Mouse (Mus musculus) kidney, embryonic 16.5 days (tissue): ENCODE measurements around the gene Rnf40. TPM values are rescaled to one million over a fixed set of nuclear protein-coding genes. Genes with fewer than 3 reads are reported as not detected.
A peak's percentile ranks its signal among the peaks of the same experiment; 100 is the strongest.

Source experiments
- ATAC-seq: fragments of 200-750 bp; cut with Nextera tagmentation; 2 replicates; pipeline ENCODE4 v1.8.0; 2017; ENCODE audit warnings: moderate TSS enrichment; ENCODE audit not compliant: low FRiP score, low TSS enrichment
- H3K27ac ChIP-seq: fragments of 300-500 bp; sonication (generic); 2 replicates; pipeline ENCODE4 v1.5.1; 2014; ENCODE audit warnings: low read length
- H3K27me3 ChIP-seq: fragments of 300-500 bp; sonication (generic); 2 replicates; pipeline ENCODE4 v1.6.1; 2014; ENCODE audit warnings: low read length, control low read depth, mixed read lengths; ENCODE audit not compliant: insufficient read depth
- H3K36me3 ChIP-seq: fragments of 300-500 bp; sonication (generic); 2 replicates; pipeline ENCODE4 v1.6.1; 2014; ENCODE audit warnings: low read length, control low read depth, mixed read lengths; ENCODE audit not compliant: insufficient read depth
- H3K4me1 ChIP-seq: fragments of 300-500 bp; sonication (generic); 2 replicates; pipeline ENCODE4 v1.6.1; 2014; ENCODE audit warnings: low read length, control low read depth, mixed read lengths; ENCODE audit not compliant: insufficient read depth
- H3K4me2 ChIP-seq: fragments of 300-500 bp; sonication (generic); replicated peaks from 2 replicates; pipeline ENCODE4 v1.6.1; 2014; ENCODE audit warnings: low read depth, low read length
- H3K4me3 ChIP-seq: fragments of 300-500 bp; sonication (generic); 2 replicates; pipeline ENCODE4 v1.5.1; 2014; ENCODE audit warnings: mild to moderate bottlenecking, low read length
- H3K9ac ChIP-seq: fragments of 300-500 bp; sonication (generic); replicated peaks from 2 replicates; pipeline ENCODE4 v1.6.1; 2014; ENCODE audit warnings: low read length
- H3K9me3 ChIP-seq: fragments of 300-500 bp; sonication (generic); 2 replicates; pipeline ENCODE4 v1.6.1; 2016; ENCODE audit warnings: low read length, control low read depth
- WGBS: fragments of 180-500 bp; shearing (Covaris S2); extraction: QIAGEN DNeasy Blood & Tissue Kit; methylation state at CpG from one replicate; pipeline ENCODE4 v1.1.7; 2014; 5-methylcytosine and 5-hydroxymethylcytosine counted together
- polyA plus RNA-seq: library from polyadenylated mRNA; unstranded; fragments of >200 nt; fragmentation: Nextera tagmentation; extraction: Ambion mirVana; gene quantifications from 2 replicates; pipeline ENCODE4 v1.2.1, GENCODE M21; 2015

Gene Rnf40
- polyA plus RNA-seq, 1 experiment from 2014 or later, result 50.6 TPM

- Histone ChIP-seq H3K4me2 (peak overlapping the region; percentile 79), H3K4me1 (peaks cover 17% of the 10 kb centered on the region), H3K36me3 (peaks cover 15% of the 10 kb centered on the region), H3K27ac (no peak overlapping the region; the same call in 1 of the 2 replicates), H3K4me3 (peak overlapping the region; percentile 79), H3K9me3 (no peaks in the 10 kb centered on the region), H3K27me3 (no peaks in the 10 kb centered on the region), H3K9ac (peak overlapping the region; percentile 91)
- 18% methylated on average over 7 of the region's 7 CpGs for WGBS
- ATAC-seq, result no peak
Measured at GRCm38 (mm10) chr7:127574115-127574514, 14.5 kb upstream of the Rnf40 start.

- no peak overlapping the region for H3K9ac ChIP-seq
- H3K4me2 ChIP-seq, result no peak overlapping the region
- WGBS, result 87% methylated on average over 6 of the region's 6 CpGs
- no peak overlapping the region for H3K27ac ChIP-seq
- no peaks in the 10 kb centered on the region for H3K9me3 ChIP-seq
- H3K4me1 ChIP-seq, result peaks cover 9% of the 10 kb centered on the region
- H3K4me3 ChIP-seq, result no peak overlapping the region
- peaks cover 46% of the 10 kb centered on the region for H3K36me3 ChIP-seq
- no peak for ATAC-seq
- H3K27me3 ChIP-seq, result no peaks in the 10 kb centered on the region
Measured at GRCm38 (mm10) chr7:127583260-127583659, 5.3 kb upstream of the Rnf40 start.

- ATAC-seq, result no peak
- no peak overlapping the region for H3K4me3 ChIP-seq
- peaks cover 17% of the 10 kb centered on the region for H3K4me1 ChIP-seq
- no peak overlapping the region for H3K4me2 ChIP-seq
- no peaks in the 10 kb centered on the region for H3K9me3 ChIP-seq
- 83% methylated on average over 7 of the region's 7 CpGs for WGBS
- no peak overlapping the region for H3K9ac ChIP-seq
- H3K27me3 ChIP-seq, result no peaks in the 10 kb centered on the region
- no peak overlapping the region for H3K27ac ChIP-seq
- H3K36me3 ChIP-seq, result peaks cover 36% of the 10 kb centered on the region
Measured at GRCm38 (mm10) chr7:127585031-127585430, 3.5 kb upstream of the Rnf40 start.

- ATAC-seq, result no peak
Measured at GRCm38 (mm10) chr7:127586149-127586548, 2.4 kb upstream of the Rnf40 start.

GRCm38 (mm10) chr7:127587196-127587595, 1.4 kb upstream of the Rnf40 start:
- Histone ChIP-seq H3K27ac (no peak overlapping the region), H3K36me3 (peaks cover 43% of the 10 kb centered on the region), H3K4me3 (peak overlapping the region; percentile 82), H3K9me3 (no peaks in the 10 kb centered on the region), H3K4me2 (peak overlapping the region; percentile 75), H3K27me3 (no peaks in the 10 kb centered on the region), H3K9ac (peak overlapping the region; percentile 57), H3K4me1 (peaks cover 17% of the 10 kb centered on the region)
- no peak for ATAC-seq
- WGBS, result 56% methylated on average over 5 of the region's 5 CpGs

More at GRCm38 (mm10) chr7:127586149-127586548, 2.4 kb upstream of the Rnf40 start:
- Histone ChIP-seq H3K4me3 (no peak overlapping the region), H3K27ac (no peak overlapping the region), H3K9ac (no peak overlapping the region), H3K27me3 (no peaks in the 10 kb centered on the region), H3K9me3 (no peaks in the 10 kb centered on the region), H3K4me1 (peaks cover 17% of the 10 kb centered on the region), H3K36me3 (peaks cover 41% of the 10 kb centered on the region), H3K4me2 (no peak overlapping the region)
- 87% methylated on average over 6 of the region's 6 CpGs for WGBS

- peak overlapping the region; percentile 77 for H3K4me2 ChIP-seq
Measured at GRCm38 (mm10) chr7:127588901-127589300, 334 bp downstream of the Rnf40 start.

GRCm38 (mm10) chr7:127589637-127590036, 1.1 kb downstream of the Rnf40 start:
- Histone ChIP-seq H3K4me3 (peak overlapping the region; percentile 82), H3K9me3 (no peaks in the 10 kb centered on the region), H3K4me2 (peak overlapping the region; percentile 77), H3K9ac (peak overlapping the region; percentile 80), H3K36me3 (peaks cover 44% of the 10 kb centered on the region), H3K27ac (no peak overlapping the region), H3K4me1 (peaks cover 17% of the 10 kb centered on the region), H3K27me3 (no peaks in the 10 kb centered on the region)
- ATAC-seq, result no peak
- WGBS, result 84% methylated on average over 9 of the region's 9 CpGs

More at GRCm38 (mm10) chr7:127588901-127589300, 334 bp downstream of the Rnf40 start:
- Histone ChIP-seq H3K4me1 (peaks cover 17% of the 10 kb centered on the region), H3K9me3 (no peaks in the 10 kb centered on the region), H3K27ac (no peak overlapping the region; the same call in 1 of the 2 replicates), H3K36me3 (peaks cover 42% of the 10 kb centered on the region), H3K27me3 (no peaks in the 10 kb centered on the region), H3K9ac (peak overlapping the region; percentile 80), H3K4me3 (peak overlapping the region; percentile 82)
- no peak for ATAC-seq
- WGBS, result 2% methylated on average over 29 of the region's 29 CpGs

- ATAC-seq, result no peak
- Histone ChIP-seq H3K27ac (no peak overlapping the region), H3K4me2 (no peak overlapping the region), H3K9me3 (no peaks in the 10 kb centered on the region), H3K9ac (no peak overlapping the region), H3K4me1 (peaks cover 17% of the 10 kb centered on the region), H3K27me3 (no peaks in the 10 kb centered on the region), H3K4me3 (no peak overlapping the region), H3K36me3 (peaks cover 59% of the 10 kb centered on the region)
- 93% methylated on average over 10 of the region's 10 CpGs for WGBS
Measured at GRCm38 (mm10) chr7:127591108-127591507, 2.5 kb downstream of the Rnf40 start.

- ATAC-seq, result no peak
- H3K27ac ChIP-seq, result no peak overlapping the region
- H3K4me1 ChIP-seq, result peaks cover 9% of the 10 kb centered on the region
- WGBS, result 87% methylated on average over 14 of the region's 14 CpGs
- no peak overlapping the region for H3K4me2 ChIP-seq
- H3K36me3 ChIP-seq, result peaks cover 74% of the 10 kb centered on the region
- H3K9ac ChIP-seq, result no peak overlapping the region
- H3K4me3 ChIP-seq, result no peak overlapping the region
- no peaks in the 10 kb centered on the region for H3K9me3 ChIP-seq
- no peaks in the 10 kb centered on the region for H3K27me3 ChIP-seq
Measured at GRCm38 (mm10) chr7:127592575-127592974, 4.0 kb downstream of the Rnf40 start.

GRCm38 (mm10) chr7:127596747-127597146, 8.2 kb downstream of the Rnf40 start:
- H3K4me3 ChIP-seq, result no peak overlapping the region
- no peaks in the 10 kb centered on the region for H3K4me1 ChIP-seq
- H3K9me3 ChIP-seq, result no peaks in the 10 kb centered on the region
- no peak overlapping the region for H3K27ac ChIP-seq
- WGBS, result 94% methylated on average over 17 of the region's 17 CpGs
- ATAC-seq, result no peak
- no peak overlapping the region for H3K9ac ChIP-seq
- no peaks in the 10 kb centered on the region for H3K27me3 ChIP-seq
- peaks cover 91% of the 10 kb centered on the region for H3K36me3 ChIP-seq
- no peak overlapping the region for H3K4me2 ChIP-seq
